Mouse (Mus musculus) MEL (cell line): ENCODE data around the gene Fam57a. TPM values are rescaled to one million over a fixed set of nuclear protein-coding genes. Genes with fewer than 3 reads are reported as not detected.

Experiments
- DNase-seq: peaks from one replicate; pipeline ENCODE4 v3.0.0; 2011; ENCODE audit warnings: low read depth, low spot score
- H3K27ac ChIP-seq: 2 replicates; pipeline ENCODE4 v1.5.1; 2012; ENCODE audit warnings: low read depth, mild to moderate bottlenecking, control low read depth, low read length, moderate library complexity; ENCODE audit not compliant: control insufficient read depth
- H3K27me3 ChIP-seq, 2 experiments: fragments of 150-350 bp in 1 of 2; sonication (generic) in 1 of 2; 2 replicates each; pipeline ENCODE4 v1.6.1; 2012; ENCODE audit warnings: low read length in 2 of 2, mild to moderate bottlenecking in 2 of 2, improper control_type of control experiment in 1 of 2, moderate library complexity in 1 of 2; ENCODE audit not compliant: insufficient read depth in 2 of 2, control insufficient read depth in 1 of 2
- H3K36me3 ChIP-seq, 2 experiments: 2 replicates each; pipeline ENCODE4 v1.6.1; 2012 to 2014; ENCODE audit warnings: low read length in 2 of 2, improper control_type of control experiment in 1 of 2, inconsistent platforms in 1 of 2, mild to moderate bottlenecking in 1 of 2; ENCODE audit not compliant: insufficient read depth in 2 of 2, control insufficient read depth in 1 of 2
- H3K4me1 ChIP-seq, 2 experiments: fragments of 150-350 bp in 1 of 2; sonication (generic) in 1 of 2; 2 replicates each; pipeline ENCODE4 v1.6.1; 2012; ENCODE audit warnings: low read length in 2 of 2, improper control_type of control experiment in 1 of 2, mild to moderate bottlenecking in 1 of 2; ENCODE audit not compliant: insufficient read depth in 2 of 2, control insufficient read depth in 1 of 2
- H3K4me3 ChIP-seq, 2 experiments: fragments of 150-350 bp in 1 of 2; sonication (generic) in 1 of 2; 2 replicates each; pipeline ENCODE4 v1.5.1; 2012; ENCODE audit warnings: low read depth in 2 of 2, low read length in 2 of 2, mild to moderate bottlenecking in 2 of 2, moderate library complexity in 2 of 2, control low read depth in 1 of 2, improper control_type of control experiment in 1 of 2; ENCODE audit not compliant: control insufficient read depth in 1 of 2, insufficient read depth in 1 of 2
- H3K79me2 ChIP-seq: 2 replicates; pipeline ENCODE4 v1.6.1; 2012; ENCODE audit warnings: mild to moderate bottlenecking, low read length, moderate library complexity; ENCODE audit not compliant: control insufficient read depth, poor library complexity, insufficient read depth
- H3K9ac ChIP-seq: 2 replicates; pipeline ENCODE4 v1.6.1; 2012; ENCODE audit warnings: low read depth, mild to moderate bottlenecking, control low read depth, low read length, moderate library complexity; ENCODE audit not compliant: control insufficient read depth, poor library complexity, severe bottlenecking
- H3K9me3 ChIP-seq: fragments of 150-350 bp; sonication (generic); replicated peaks from 2 replicates; pipeline ENCODE4 v1.6.1; 2012; ENCODE audit warnings: mild to moderate bottlenecking, low read length, improper control_type of control experiment, moderate library complexity; ENCODE audit not compliant: insufficient read depth
- BHLHE40 ChIP-seq: IDR thresholded peaks from 2 replicates; pipeline ENCODE4 v1.6.1; 2012; ENCODE audit warnings: low read depth, mild to moderate bottlenecking, inconsistent platforms, low read length, improper control_type of control experiment, borderline replicate concordance
- CHD1 ChIP-seq: IDR thresholded peaks from 2 replicates; pipeline ENCODE4 v1.6.1; 2012; ENCODE audit warnings: low read depth, mild to moderate bottlenecking, inconsistent platforms, low read length, improper control_type of control experiment
- CTCF ChIP-seq, 3 experiments: IDR thresholded peaks in 2 of 3; conservative IDR thresholded peaks in 1 of 3; 2 replicates each; pipeline ENCODE4 v1.5.1; 2011 to 2012; ENCODE audit warnings: low read length in 3 of 3, low read depth in 2 of 3, mild to moderate bottlenecking in 2 of 3, improper control_type of control experiment in 1 of 3, inconsistent platforms in 1 of 3, mixed read lengths in 1 of 3, moderate library complexity in 1 of 3; ENCODE audit not compliant: control insufficient read depth in 1 of 3, insufficient read depth in 1 of 3, poor library complexity in 1 of 3, severe bottlenecking in 1 of 3
- MAZ ChIP-seq: IDR thresholded peaks from 2 replicates; pipeline ENCODE4 v1.6.1; 2012; ENCODE audit warnings: low read depth, mild to moderate bottlenecking, inconsistent platforms, low read length, improper control_type of control experiment
- MYC ChIP-seq: IDR thresholded peaks from 2 replicates; pipeline ENCODE4 v1.6.1; 2011; ENCODE audit warnings: low read depth, mild to moderate bottlenecking, low read length, improper control_type of control experiment, moderate library complexity
- NELFE ChIP-seq: IDR thresholded peaks from 2 replicates; pipeline ENCODE4 v1.6.1; 2011; ENCODE audit warnings: low read depth, low read length, improper control_type of control experiment
- POLR2A ChIP-seq, 2 experiments: IDR thresholded peaks; 2 replicates each; pipeline ENCODE4 v1.6.1; 2011 to 2012; ENCODE audit warnings: low read length in 2 of 2, mild to moderate bottlenecking in 2 of 2, control low read depth in 1 of 2, improper control_type of control experiment in 1 of 2, low read depth in 1 of 2, moderate library complexity in 1 of 2; ENCODE audit not compliant: control insufficient read depth in 1 of 2, insufficient read depth in 1 of 2, poor library complexity in 1 of 2
- RAD21 ChIP-seq: IDR thresholded peaks from 2 replicates; pipeline ENCODE4 v1.6.1; 2011; ENCODE audit warnings: mild to moderate bottlenecking, low read depth, low read length, improper control_type of control experiment
- SIN3A ChIP-seq: IDR thresholded peaks from 2 replicates; pipeline ENCODE4 v1.6.1; 2012; ENCODE audit warnings: low read length, improper control_type of control experiment, inconsistent platforms
- SMC3 ChIP-seq: IDR thresholded peaks from 2 replicates; pipeline ENCODE4 v1.6.1; 2011; ENCODE audit warnings: low read depth, low read length, improper control_type of control experiment
- TBP ChIP-seq: IDR thresholded peaks from 2 replicates; pipeline ENCODE4 v1.8.0; 2011; ENCODE audit warnings: low read depth, low read length, improper control_type of control experiment
- USF1 ChIP-seq: IDR thresholded peaks from 2 replicates; pipeline ENCODE4 v1.6.1; 2014; ENCODE audit warnings: low read depth, mild to moderate bottlenecking, inconsistent platforms, low read length, improper control_type of control experiment, moderate library complexity
- ZC3H11A ChIP-seq: IDR thresholded peaks from 2 replicates; pipeline ENCODE4 v1.6.1; 2012; ENCODE audit warnings: low read depth, mild to moderate bottlenecking, inconsistent platforms, low read length, improper control_type of control experiment
- ZNF384 ChIP-seq: IDR thresholded peaks from 2 replicates; pipeline ENCODE4 v1.6.1; 2012; ENCODE audit warnings: low read depth, mild to moderate bottlenecking, inconsistent platforms, low read length, improper control_type of control experiment
- polyA plus RNA-seq, 2 experiments: library from polyadenylated mRNA; stranded (reverse) in 1 of 2; unstranded in 1 of 2; fragments of >175 nt in 1 of 2; fragments of >200 nt in 1 of 2; gene quantifications; 2 replicates each; pipeline versions ENCODE4 v1.2.1 to v1.2.4; 2012; ENCODE audit warnings: low replicate concordance in 2 of 2, low read depth in 1 of 2; ENCODE audit not compliant: insufficient read length in 2 of 2, insufficient read depth in 1 of 2, missing spikeins in 1 of 2
- total RNA-seq: library from RNA; depleted of rRNA; stranded (reverse); fragments of 300-350 nt; gene quantifications from 2 replicates; pipeline ENCODE4 v1.2.3, GENCODE M21; 2012

Gene Fam57a
- total and polyA plus RNA-seq, 3 experiments: 8.5 to 8.8 TPM; not detected in 1

DNA sequence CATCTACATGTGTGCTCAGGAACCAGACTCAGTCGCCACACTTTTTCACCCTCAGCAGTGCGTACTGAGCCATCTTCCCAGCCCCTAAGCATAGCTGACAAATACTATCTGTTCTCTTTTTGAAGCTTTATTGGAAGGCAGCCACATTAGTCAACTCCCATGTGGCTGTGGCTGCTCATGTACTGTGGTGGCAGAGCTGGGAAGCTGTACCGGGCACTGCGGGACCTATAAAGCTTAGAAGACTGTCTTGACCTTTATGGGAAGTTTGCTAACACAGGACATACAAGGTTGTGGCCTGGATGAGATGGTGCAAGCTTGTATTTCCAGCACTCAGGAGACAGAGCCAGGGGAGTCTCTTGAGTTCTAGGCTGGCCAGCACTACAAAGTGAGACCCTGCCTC, 12.8 kb upstream of the Fam57a start:
- H3K36me3 ChIP-seq: peaks cover 0 to 3% of the 10 kb centered on the region in 2 experiments; a peak in 1 of 4 replicates
- H3K4me3 ChIP-seq: no peak overlapping the region
- no peaks in the 10 kb centered on the region for H3K79me2 ChIP-seq
- H3K4me1 ChIP-seq: peaks cover 0 to 6% of the 10 kb centered on the region in 2 experiments; a peak in 2 of 4 replicates
- H3K9me3 ChIP-seq: no peaks in the 10 kb centered on the region
- no peaks in the 10 kb centered on the region for H3K27me3 ChIP-seq
- no peak for DNase-seq
- H3K9ac ChIP-seq: no peak overlapping the region
- TF ChIP-seq BHLHE40: no peak
- TF ChIP-seq MAZ: 0 out of 2 replicates have a peak, but pooled peaks have one; percentile 11
- H3K27ac ChIP-seq: no peak overlapping the region

- Histone ChIP-seq H3K36me3 (peaks cover 0 to 3% of the 10 kb centered on the region in 2 experiments; a peak in 1 of 4 replicates), H3K4me1 (peaks cover 0 to 6% of the 10 kb centered on the region in 2 experiments; a peak in 2 of 4 replicates), H3K9me3 (no peaks in the 10 kb centered on the region), H3K27me3 (no peaks in the 10 kb centered on the region), H3K27ac (no peak overlapping the region), H3K9ac (peak overlapping the region; percentile 3; the same call in 1 of the 2 replicates), H3K4me3 (peak overlapping the region in 1 of 2 experiments; percentile 32; a peak in 1 of 4 replicates), H3K79me2 (no peaks in the 10 kb centered on the region)
- peak; percentile 61 to 95 (median 71) for TF ChIP-seq CTCF (IDR thresholded peaks at IDR 0.05 in 2 of 3, conservative IDR thresholded peaks at IDR 0.05 in 1 of 3; ENCODE audit: control insufficient read depth in 1 of 3, insufficient read depth in 1 of 3, low read depth in 2 of 3, low read length in 3 of 3, poor library complexity in 1 of 3, severe bottlenecking in 1 of 3)
- no peak for TF ChIP-seq CHD1
- TF ChIP-seq SMC3: peak; percentile 94
- peak; percentile 66; the same call in 1 of the 2 replicates for TF ChIP-seq ZNF384
- no peak for TF ChIP-seq USF1
- 0 out of 2 replicates have a peak, but pooled peaks have one; percentile 37 for TF ChIP-seq MYC
- TF ChIP-seq SIN3A: peak; percentile 69; the same call in 1 of the 2 replicates
- 0 out of 2 replicates have a peak, but pooled peaks have one; percentile 3 for TF ChIP-seq MAZ
- TF ChIP-seq ZC3H11A: peak; percentile 97
- peak; percentile 96 for TF ChIP-seq RAD21
- peak; percentile 88 for DNase-seq
Observed at GRCm38 (mm10) chr11:76167079-76167765, 12.2 kb upstream of the Fam57a start.

DNA sequence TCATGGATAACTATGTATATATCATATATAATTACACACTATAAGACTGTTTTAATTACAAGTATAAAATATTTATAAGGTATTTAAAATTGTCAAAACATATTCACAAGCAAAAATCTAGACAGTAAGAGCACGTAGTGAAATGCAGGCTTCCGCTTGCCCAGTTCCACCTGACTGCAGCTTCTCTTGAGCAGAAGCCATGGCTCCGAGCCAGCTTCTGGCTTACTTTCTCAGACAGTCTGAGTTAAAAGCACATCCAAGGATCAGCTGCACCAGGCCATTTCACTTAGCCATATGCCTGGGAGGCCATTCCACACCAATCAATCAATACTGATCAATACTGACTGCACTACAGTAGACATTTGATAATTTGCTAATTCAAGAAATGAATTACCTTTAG, 10.5 kb upstream of the Fam57a start:
- peaks cover 0 to 6% of the 10 kb centered on the region in 2 experiments; a peak in 2 of 4 replicates for H3K4me1 ChIP-seq
- TF ChIP-seq NELFE: no peak
- TF ChIP-seq TBP: no peak
- TF ChIP-seq SIN3A: no peak
- no peak for TF ChIP-seq POLR2A (IDR thresholded peaks at IDR 0.05; ENCODE audit: control insufficient read depth in 1 of 2, insufficient read depth in 1 of 2, low read depth in 1 of 2, low read length in 2 of 2, poor library complexity in 1 of 2)
- no peak overlapping the region for H3K4me3 ChIP-seq
- H3K9me3 ChIP-seq: no peaks in the 10 kb centered on the region
- H3K27me3 ChIP-seq: no peaks in the 10 kb centered on the region
- H3K9ac ChIP-seq: no peak overlapping the region
- DNase-seq: no peak
- peaks cover 3 to 6% of the 10 kb centered on the region in 2 experiments; a peak in 2 of 4 replicates for H3K36me3 ChIP-seq
- H3K79me2 ChIP-seq: no peaks in the 10 kb centered on the region
- H3K27ac ChIP-seq: no peak overlapping the region
